Mouse (Mus musculus) ES-Bruce4 (cell line): Measurements from ENCODE around the gene Alpk1.

Experiments
- CTCF ChIP-seq: IDR thresholded peaks from one replicate; pipeline ENCODE4 v1.8.1; 2011; ENCODE audit warnings: low read depth, low read length
- POLR2A ChIP-seq: IDR thresholded peaks from one replicate; pipeline ENCODE4 v1.8.1; 2011; ENCODE audit warnings: low read length; ENCODE audit not compliant: insufficient read depth

- TF ChIP-seq CTCF (no peak), POLR2A (no peak)
Measured at GRCm38 (mm10) chr3:127805991-127806390, 25.7 kb upstream of the Alpk1 start.
